Mouse (Mus musculus) midbrain, embryonic 11.5 days (tissue): ENCODE measurements around the gene Ptch2. TPM values are rescaled to one million over a fixed set of nuclear protein-coding genes. Genes with fewer than 3 reads are reported as not detected.

ENCODE experiments used
- ATAC-seq: fragments of 200-750 bp; cut with Nextera tagmentation; 2 replicates; pipeline ENCODE4 v1.8.0; 2017; ENCODE audit warnings: moderate TSS enrichment, moderate library complexity; ENCODE audit not compliant: low FRiP score
- DNase-seq: peaks from one replicate; pipeline ENCODE4 v3.0.0; 2015; ENCODE audit warnings: low spot score; ENCODE audit errors: missing footprints
- H3K27ac ChIP-seq: fragments of 300-500 bp; sonication (generic); 2 replicates; pipeline ENCODE4 v1.5.1; 2014; ENCODE audit warnings: low read depth, low read length
- H3K27me3 ChIP-seq: fragments of 300-500 bp; sonication (generic); 2 replicates; pipeline ENCODE4 v1.6.1; 2014; ENCODE audit warnings: mild to moderate bottlenecking, low read length, moderate library complexity, mixed read lengths; ENCODE audit not compliant: control insufficient read depth, insufficient read depth
- H3K36me3 ChIP-seq: fragments of 300-500 bp; sonication (generic); 2 replicates; pipeline ENCODE4 v1.6.1; 2014; ENCODE audit warnings: mild to moderate bottlenecking, low read length, moderate library complexity, mixed read lengths; ENCODE audit not compliant: control insufficient read depth, insufficient read depth
- H3K4me1 ChIP-seq: fragments of 300-500 bp; sonication (generic); 2 replicates; pipeline ENCODE4 v1.6.1; 2014; ENCODE audit warnings: low read length; ENCODE audit not compliant: control insufficient read depth, insufficient read depth
- H3K4me2 ChIP-seq: fragments of 300-500 bp; sonication (generic); 2 replicates; pipeline ENCODE4 v1.6.1; 2014; ENCODE audit warnings: mild to moderate bottlenecking, moderate library complexity
- H3K4me3 ChIP-seq: fragments of 300-500 bp; sonication (generic); 2 replicates; pipeline ENCODE4 v1.5.1; 2014; ENCODE audit warnings: low read depth, low read length
- H3K9ac ChIP-seq: fragments of 300-500 bp; sonication (generic); 2 replicates; pipeline ENCODE4 v1.6.1; 2014; ENCODE audit warnings: low read length
- H3K9me3 ChIP-seq: fragments of 300-500 bp; sonication (generic); 2 replicates; pipeline ENCODE4 v1.6.1; 2016; ENCODE audit warnings: low read length; ENCODE audit not compliant: control insufficient read depth
- WGBS: fragments of 180-500 bp; shearing (Covaris S2); extraction: QIAGEN DNeasy Blood & Tissue Kit; methylation state at CpG from one replicate; pipeline ENCODE4 v1.1.7; 2014; 5-methylcytosine and 5-hydroxymethylcytosine counted together
- polyA plus RNA-seq: library from polyadenylated mRNA; unstranded; fragments of >200 nt; fragmentation: Nextera tagmentation; extraction: Ambion mirVana; gene quantifications from 2 replicates; pipeline ENCODE4 v1.2.1, GENCODE M21; 2014

Ptch2 gene
- polyA plus RNA-seq = 3.6 and 5.0 TPM in 2 replicates

DNA sequence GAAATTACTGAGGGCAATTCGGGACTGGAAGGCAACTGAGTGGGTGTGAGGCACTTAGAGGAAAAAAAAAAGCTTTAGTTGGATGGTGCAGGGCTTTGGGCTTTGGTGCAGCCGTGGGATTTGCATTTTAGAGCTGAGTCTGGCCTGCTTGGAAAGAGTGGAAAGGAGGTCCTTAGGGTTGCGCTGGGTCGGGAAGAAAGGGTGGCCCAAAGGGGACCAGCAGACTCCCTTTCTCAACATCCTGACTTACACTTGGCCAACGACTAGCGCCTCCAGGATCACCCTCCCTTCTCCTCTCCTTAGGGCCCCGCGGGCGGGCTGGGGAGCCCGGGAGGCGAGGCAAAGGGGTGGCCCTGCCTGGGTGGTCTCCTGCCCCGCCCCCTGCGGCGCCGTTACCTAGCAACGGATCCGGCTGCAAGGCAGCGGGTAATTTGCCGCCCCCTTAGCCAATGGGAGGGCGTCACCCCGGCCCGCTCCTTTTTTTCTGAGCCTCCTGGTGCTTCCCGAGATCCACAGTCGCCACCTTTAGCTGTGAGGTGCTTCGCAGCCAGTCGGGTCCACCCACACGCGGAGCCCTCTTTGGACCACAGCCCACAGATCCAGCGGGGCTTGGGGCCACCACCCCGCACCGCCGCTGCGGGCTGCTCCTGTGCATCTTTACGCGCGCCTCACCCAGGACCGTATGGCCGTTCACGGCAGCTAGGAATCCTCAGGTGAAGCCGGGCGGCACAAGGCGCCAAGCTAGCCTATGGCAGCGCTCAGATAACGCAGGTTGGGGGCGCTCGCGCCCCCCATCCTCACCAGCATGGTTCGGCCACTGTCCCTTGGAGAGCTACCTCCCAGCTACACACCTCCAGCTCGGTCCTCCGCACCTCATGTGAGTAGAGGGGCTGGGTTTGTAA lies at the start of gene Ptch2:
Gene Ptch2 (plus strand): TSS at position 525 of the 902 bp plus-strand sequence.
- no peaks in the 10 kb centered on the region for H3K36me3 ChIP-seq
- H3K27me3 ChIP-seq = peaks cover 9% of the 10 kb centered on the region
- H3K4me3 ChIP-seq = peak within 1 kb of the TSS; percentile 55
- peak within 1 kb of the TSS; percentile 54 for H3K27ac ChIP-seq
- DNase-seq (peak; percentile 99), ATAC-seq (peak; percentile 92)
- peak within 1 kb of the TSS; percentile 67 for H3K9ac ChIP-seq
- no peaks in the 10 kb centered on the region for H3K9me3 ChIP-seq
- peaks cover 23% of the 10 kb centered on the region for H3K4me1 ChIP-seq
- WGBS = under 1% methylated on average over 48 of the region's 50 CpGs
- H3K4me2 ChIP-seq = peak within 1 kb of the TSS; percentile 98

DNA sequence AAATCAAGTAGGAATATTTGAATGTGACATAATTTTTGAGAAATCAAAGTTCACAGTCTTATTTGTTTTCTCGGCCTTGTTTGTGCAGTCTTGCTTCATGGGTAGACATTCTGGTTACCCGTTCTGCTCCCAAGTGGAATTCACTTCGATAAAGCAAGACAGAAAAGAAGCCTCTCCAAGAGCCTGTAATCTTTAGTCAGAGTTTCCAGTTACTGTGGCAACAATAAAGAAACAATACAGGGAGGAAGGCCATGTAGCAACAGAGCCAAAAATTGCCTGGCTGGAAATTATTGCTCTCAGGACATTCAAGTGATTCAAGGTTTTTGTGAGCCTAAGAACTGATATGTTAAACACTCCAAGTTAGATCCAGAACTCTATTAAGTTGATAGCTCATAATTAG lies 47.0 kb upstream of the Ptch2 start:
- Histone ChIP-seq H3K36me3 (peaks cover 2% of the 10 kb centered on the region; the same call in 1 of the 2 replicates), H3K9ac (no peak overlapping the region)
- WGBS = 84% methylated on average over 3 of the region's 3 CpGs

DNA sequence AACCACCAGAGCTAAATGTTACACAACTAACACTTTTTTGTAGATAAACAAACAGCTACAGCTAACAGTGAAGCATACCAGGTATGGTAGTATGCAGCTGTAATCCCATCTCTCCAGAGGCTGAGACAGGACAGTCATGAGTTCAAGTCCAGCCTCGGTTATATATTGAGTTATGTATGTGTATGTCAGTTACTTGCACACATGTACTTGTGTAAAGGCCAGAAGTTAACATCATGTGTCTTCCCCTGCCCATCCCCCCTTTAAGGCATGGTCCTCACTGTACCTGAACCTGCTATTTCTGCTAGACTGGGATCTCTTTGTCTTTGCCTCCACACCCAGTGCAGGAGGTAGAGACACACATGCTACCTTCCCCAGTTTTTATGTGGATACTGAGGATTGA lies 46.4 kb upstream of the Ptch2 start:
- Histone ChIP-seq H3K9me3 (no peaks in the 10 kb centered on the region), H3K4me3 (no peak overlapping the region), H3K36me3 (peaks cover 2% of the 10 kb centered on the region; the same call in 1 of the 2 replicates), H3K27ac (no peak overlapping the region), H3K27me3 (no peaks in the 10 kb centered on the region), H3K4me1 (no peaks in the 10 kb centered on the region), H3K9ac (no peak overlapping the region), H3K4me2 (no peak overlapping the region)
- 96% methylated on average over 1 of the region's 1 CpGs for WGBS
- ATAC-seq = no peak
- no peak for DNase-seq

More for the DNA sequence above, 47.0 kb upstream of the Ptch2 start:
- H3K4me2 ChIP-seq = no peak overlapping the region
- no peaks in the 10 kb centered on the region for H3K27me3 ChIP-seq
- H3K4me1 ChIP-seq = no peaks in the 10 kb centered on the region
- no peak overlapping the region for H3K27ac ChIP-seq
- H3K4me3 ChIP-seq = no peak overlapping the region
- ATAC-seq (no peak), DNase-seq (no peak)
- H3K9me3 ChIP-seq = no peaks in the 10 kb centered on the region

DNA sequence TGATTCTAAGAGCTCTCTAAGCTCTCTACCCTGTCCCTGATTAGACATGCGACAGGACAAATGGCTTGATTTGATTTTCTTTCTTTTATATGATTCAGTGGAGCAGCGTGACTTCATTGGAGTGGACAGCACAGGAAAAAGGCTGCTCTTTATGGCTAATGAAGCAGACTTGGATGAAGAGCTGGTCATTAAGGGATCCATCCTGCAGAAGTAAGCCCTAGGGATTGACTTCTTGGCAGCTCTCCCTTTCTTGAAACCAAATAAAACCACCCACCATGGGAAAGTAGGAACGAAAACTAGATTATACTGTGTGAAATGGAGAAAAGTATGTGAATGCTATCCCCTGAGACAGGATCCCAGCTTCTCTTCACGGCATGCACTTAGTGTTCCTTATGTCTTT lies 43.2 kb upstream of the Ptch2 start:
- no peak overlapping the region for H3K27ac ChIP-seq
- H3K4me3 ChIP-seq = no peak overlapping the region
- ATAC-seq (no peak), DNase-seq (no peak)
- H3K9me3 ChIP-seq = no peaks in the 10 kb centered on the region
- no peaks in the 10 kb centered on the region for H3K4me1 ChIP-seq
- no peak overlapping the region for H3K9ac ChIP-seq
- peaks cover 4% of the 10 kb centered on the region for H3K27me3 ChIP-seq
- 81% methylated on average over 4 of the region's 4 CpGs for WGBS
- peaks cover 2% of the 10 kb centered on the region; the same call in 1 of the 2 replicates for H3K36me3 ChIP-seq
- H3K4me2 ChIP-seq = no peak overlapping the region

GRCm38 (mm10) chr4:117053956-117054355 lies 41.9 kb upstream of the Ptch2 start:
- 89% methylated on average over 4 of the region's 4 CpGs for WGBS

GRCm38 (mm10) chr4:117056102-117056501 lies 39.8 kb upstream of the Ptch2 start:
- no peak overlapping the region for H3K9ac ChIP-seq
- no peak overlapping the region for H3K4me2 ChIP-seq
- ATAC-seq (no peak), DNase-seq (no peak)
- peaks cover 2% of the 10 kb centered on the region for H3K36me3 ChIP-seq
- no peak overlapping the region for H3K4me3 ChIP-seq
- H3K4me1 ChIP-seq = no peaks in the 10 kb centered on the region
- no peak overlapping the region for H3K27ac ChIP-seq
- no peaks in the 10 kb centered on the region for H3K9me3 ChIP-seq
- peaks cover 34% of the 10 kb centered on the region for H3K27me3 ChIP-seq

More at GRCm38 (mm10) chr4:117053956-117054355, 41.9 kb upstream of the Ptch2 start:
- no peaks in the 10 kb centered on the region for H3K9me3 ChIP-seq
- H3K27me3 ChIP-seq = peaks cover 13% of the 10 kb centered on the region
- no peak overlapping the region for H3K9ac ChIP-seq
- DNase-seq (no peak), ATAC-seq (no peak)
- H3K4me2 ChIP-seq = no peak overlapping the region
- H3K4me1 ChIP-seq = no peaks in the 10 kb centered on the region
- no peak overlapping the region for H3K4me3 ChIP-seq
- no peak overlapping the region for H3K27ac ChIP-seq
- H3K36me3 ChIP-seq = peaks cover 2% of the 10 kb centered on the region; the same call in 1 of the 2 replicates

DNA sequence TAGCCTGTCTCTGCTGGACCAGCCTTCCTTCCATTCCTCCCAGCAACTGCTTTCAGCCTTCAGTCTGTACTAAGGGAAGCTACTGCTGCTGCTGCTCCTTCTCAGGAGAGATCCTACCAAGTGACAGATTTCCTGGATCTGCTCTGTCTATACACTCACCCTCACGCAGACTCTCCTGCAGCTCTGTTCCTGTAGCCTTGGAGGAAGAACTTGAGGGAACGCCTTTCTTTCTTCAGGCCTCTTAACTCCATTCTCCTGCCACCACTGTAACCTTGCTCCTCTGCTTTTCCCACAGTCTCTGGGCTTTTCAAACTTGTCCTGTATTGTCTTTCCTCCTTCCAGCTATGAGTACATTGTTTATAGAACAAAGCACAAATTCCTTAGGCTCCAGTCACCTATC lies 39.4 kb upstream of the Ptch2 start:
- 77% methylated on average over 2 of the region's 2 CpGs for WGBS
- Histone ChIP-seq H3K27ac (no peak overlapping the region), H3K27me3 (peaks cover 38% of the 10 kb centered on the region)

DNA sequence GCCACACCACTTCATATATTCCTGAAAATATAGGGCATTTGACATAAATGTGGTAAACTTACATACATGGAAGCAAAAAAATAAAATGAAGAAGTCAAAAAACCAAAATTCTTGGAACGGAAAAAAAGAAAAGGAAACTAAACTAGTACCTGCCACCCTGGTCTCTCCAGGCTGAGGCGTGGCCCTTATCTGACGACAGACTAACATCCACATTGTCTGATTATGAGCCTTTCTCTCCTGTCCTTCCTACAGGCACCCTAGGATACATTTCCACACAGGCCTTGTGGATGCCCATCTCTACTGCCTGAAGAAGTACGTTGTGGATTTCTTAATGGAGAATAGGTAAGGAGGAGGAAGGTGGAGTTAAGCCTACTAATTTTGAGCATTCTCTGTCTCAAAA lies 37.4 kb upstream of the Ptch2 start:
- Histone ChIP-seq H3K4me3 (no peak overlapping the region), H3K4me2 (no peak overlapping the region), H3K4me1 (peaks cover 3% of the 10 kb centered on the region; the same call in 1 of the 2 replicates), H3K36me3 (no peaks in the 10 kb centered on the region; the same call in 1 of the 2 replicates), H3K9ac (no peak overlapping the region), H3K27ac (no peak overlapping the region), H3K9me3 (no peaks in the 10 kb centered on the region), H3K27me3 (peaks cover 47% of the 10 kb centered on the region)
- WGBS = 88% methylated on average over 4 of the region's 4 CpGs
- ATAC-seq (no peak), DNase-seq (no peak)

More for the DNA sequence above, 39.4 kb upstream of the Ptch2 start:
- ATAC-seq (no peak), DNase-seq (no peak)
- no peaks in the 10 kb centered on the region for H3K4me1 ChIP-seq
- peaks cover 2% of the 10 kb centered on the region for H3K36me3 ChIP-seq
- H3K9ac ChIP-seq = no peak overlapping the region
- no peak overlapping the region for H3K4me3 ChIP-seq
- H3K9me3 ChIP-seq = no peaks in the 10 kb centered on the region
- H3K4me2 ChIP-seq = no peak overlapping the region

DNA sequence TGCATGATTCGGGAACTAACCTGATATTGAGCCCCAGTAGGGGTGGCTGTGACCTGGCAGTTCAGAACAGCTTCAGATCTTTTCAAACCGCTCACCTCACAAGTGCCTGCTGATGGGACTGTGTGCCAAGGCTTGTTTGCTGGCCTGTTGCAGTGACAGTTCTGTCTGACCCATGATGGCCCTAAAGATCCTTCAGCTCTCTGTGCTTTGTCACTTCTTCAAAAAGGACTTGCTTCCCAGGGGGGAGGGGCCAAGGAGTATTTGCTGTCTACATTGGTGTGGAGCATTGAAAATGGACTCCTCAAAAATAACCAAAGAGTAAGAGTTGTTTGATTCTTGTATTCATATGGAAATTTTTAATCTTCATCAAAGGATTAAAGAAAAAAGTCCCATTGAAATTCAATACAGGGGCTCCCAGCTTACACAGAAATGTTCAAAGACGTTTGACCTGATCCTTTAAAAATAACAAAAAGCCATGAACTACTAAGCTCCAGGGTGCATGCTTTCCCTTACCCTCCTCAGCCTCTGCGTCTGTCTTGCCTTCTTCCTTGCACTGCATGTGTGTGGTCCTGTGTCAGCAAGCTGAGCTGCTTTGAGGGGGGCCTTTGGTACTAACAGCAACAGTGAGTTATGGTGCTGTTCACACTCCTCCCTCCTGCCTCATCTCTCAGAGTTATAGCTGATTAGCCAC lies 33.0 kb upstream of the Ptch2 start:
- no peak overlapping the region for H3K4me3 ChIP-seq
- no peaks in the 10 kb centered on the region for H3K9me3 ChIP-seq
- H3K27me3 ChIP-seq = peaks cover 84% of the 10 kb centered on the region
- DNase-seq = peak; percentile 94
- no peak overlapping the region for H3K9ac ChIP-seq
- no peak overlapping the region for H3K4me2 ChIP-seq
- peak; percentile 95 for ATAC-seq
- no peak overlapping the region for H3K27ac ChIP-seq
- no peaks in the 10 kb centered on the region; the same call in 1 of the 2 replicates for H3K36me3 ChIP-seq
- H3K4me1 ChIP-seq = peaks cover 3% of the 10 kb centered on the region; the same call in 1 of the 2 replicates
- 9% methylated on average over 4 of the region's 4 CpGs for WGBS
